Mouse (Mus musculus) heart, embryonic 10.5 days (tissue): ENCODE measurements at regions not wholly inside any gene's neighbourhood (a gene's known extent, or its start where the extent isn't known, plus 50 kb on each side); places are given as distances from the start of the nearest gene placed in this dataset.

Source experiments
- DNase-seq: peaks from one replicate; pipeline ENCODE4 v3.0.0-alpha.2; 2017; ENCODE audit warnings: low spot score
- H3K27ac ChIP-seq: fragments of 300-500 bp; sonication (generic); 2 replicates; pipeline ENCODE4 v1.5.1; 2016; ENCODE audit warnings: mild to moderate bottlenecking
- H3K27me3 ChIP-seq: fragments of 300-500 bp; sonication (generic); 2 replicates; pipeline ENCODE4 v1.6.1; 2016; ENCODE audit warnings: mild to moderate bottlenecking; ENCODE audit not compliant: poor library complexity, insufficient read depth, severe bottlenecking
- H3K36me3 ChIP-seq: fragments of 300-500 bp; sonication (generic); 2 replicates; pipeline ENCODE4 v1.6.1; 2016; ENCODE audit warnings: mild to moderate bottlenecking, moderate library complexity
- H3K4me1 ChIP-seq: fragments of 300-500 bp; sonication (generic); 2 replicates; pipeline ENCODE4 v1.6.1; 2016; ENCODE audit warnings: mild to moderate bottlenecking
- H3K4me3 ChIP-seq: fragments of 300-500 bp; sonication (generic); 2 replicates; pipeline ENCODE4 v1.5.1; 2016; ENCODE audit warnings: mild to moderate bottlenecking, moderate library complexity
- H3K9me3 ChIP-seq: fragments of 300-500 bp; sonication (generic); 2 replicates; pipeline ENCODE4 v1.6.1; 2016; ENCODE audit warnings: mild to moderate bottlenecking, moderate library complexity
- WGBS: fragments of 180-500 bp; shearing (Covaris S2); methylation state at CpG from one replicate; pipeline ENCODE4 v1.1.7; 2016; 5-methylcytosine and 5-hydroxymethylcytosine counted together

GRCm38 (mm10) chr4:45746451-45746850 is 52.4 kb upstream of the Aldh1b1 start:
- peaks cover 25% of the 10 kb centered on the region for H3K4me1 ChIP-seq
- no peak for DNase-seq
- H3K27me3 ChIP-seq: peaks cover 18% of the 10 kb centered on the region
- no peaks in the 10 kb centered on the region for H3K36me3 ChIP-seq
- no peak overlapping the region for H3K4me3 ChIP-seq
- 0 out of 2 replicates have a peak overlapping the region, but pooled peaks have one; percentile 25 for H3K27ac ChIP-seq
- no peaks in the 10 kb centered on the region for H3K9me3 ChIP-seq
- 85% methylated on average over 3 of the region's 3 CpGs for WGBS

- Histone ChIP-seq H3K9me3 (no peaks in the 10 kb centered on the region), H3K27me3 (peaks cover 23% of the 10 kb centered on the region), H3K4me1 (peaks cover 23% of the 10 kb centered on the region), H3K4me3 (no peak overlapping the region), H3K36me3 (no peaks in the 10 kb centered on the region), H3K27ac (peak overlapping the region; percentile 25; the same call in 1 of the 2 replicates)
- WGBS: 42% methylated on average over 9 of the region's 9 CpGs
- no peak for DNase-seq
Measured at GRCm38 (mm10) chr4:45745746-45746145, 53.1 kb upstream of the Aldh1b1 start.

- H3K27ac ChIP-seq: no peak overlapping the region
- 80% methylated on average over 4 of the region's 4 CpGs for WGBS
Measured at GRCm38 (mm10) chr4:45744849-45745407, 53.9 kb upstream of the Aldh1b1 start.

DNA sequence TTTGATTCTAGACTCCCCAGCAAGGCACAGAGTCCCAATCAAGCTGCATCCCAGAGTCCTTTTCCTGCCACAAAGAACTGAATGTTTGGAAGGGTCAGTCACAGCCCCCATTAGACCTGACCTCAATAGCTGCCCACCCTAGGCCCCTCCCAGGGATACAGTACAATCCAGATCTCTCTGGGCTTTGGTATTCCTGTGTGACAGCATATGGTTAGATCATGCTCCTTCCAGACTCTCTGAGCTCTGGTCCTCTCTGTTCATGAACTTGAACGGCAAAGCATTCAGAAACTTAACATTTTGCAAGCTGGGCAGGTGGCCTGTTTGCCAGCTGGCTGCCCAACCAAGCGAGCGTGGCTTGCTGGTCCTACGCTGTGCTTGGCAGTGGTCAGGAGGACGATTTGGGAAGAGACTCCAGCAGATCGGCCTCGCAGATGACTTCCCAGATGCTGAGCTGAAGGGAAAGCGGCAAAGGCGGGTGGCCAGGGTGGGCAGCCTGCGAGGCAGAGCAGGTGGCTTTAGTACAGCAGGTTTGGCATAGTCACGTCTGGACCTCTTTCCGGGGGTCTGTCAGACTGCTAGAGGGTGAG is 58.0 kb upstream of the Aldh1b1 start:
- H3K27me3 ChIP-seq: peaks cover 39% of the 10 kb centered on the region
- H3K36me3 ChIP-seq: no peaks in the 10 kb centered on the region
- no peaks in the 10 kb centered on the region for H3K9me3 ChIP-seq
- DNase-seq: no peak
- H3K4me3 ChIP-seq: no peak overlapping the region
- H3K4me1 ChIP-seq: peaks cover 10% of the 10 kb centered on the region
- no peak overlapping the region for H3K27ac ChIP-seq
- WGBS: 84% methylated on average over 12 of the region's 12 CpGs

More at GRCm38 (mm10) chr4:45744849-45745407, 53.9 kb upstream of the Aldh1b1 start:
- Histone ChIP-seq H3K9me3 (no peaks in the 10 kb centered on the region), H3K36me3 (no peaks in the 10 kb centered on the region), H3K4me3 (no peak overlapping the region), H3K4me1 (peaks cover 18% of the 10 kb centered on the region), H3K27me3 (peaks cover 19% of the 10 kb centered on the region)
- no peak for DNase-seq

DNA sequence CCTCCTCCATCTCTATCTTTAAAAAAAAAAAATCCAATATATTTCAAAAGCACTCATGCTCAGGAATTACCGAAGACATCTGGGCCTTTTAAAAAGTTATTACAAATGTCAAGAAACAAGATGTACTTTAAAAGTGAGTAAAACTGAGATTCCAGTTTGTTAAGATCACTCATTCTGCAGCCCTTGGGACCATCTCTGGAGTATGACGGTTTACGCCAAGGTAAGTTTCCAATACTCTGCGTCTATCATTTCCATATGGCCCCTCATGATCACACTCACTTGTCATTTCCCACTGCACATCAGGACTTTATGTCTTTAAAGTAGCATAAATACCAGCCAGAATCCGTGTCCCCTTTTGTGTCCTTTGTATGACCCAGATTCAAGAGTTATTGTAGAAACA is 58.5 kb upstream of the Aldh1b1 start:
- Histone ChIP-seq H3K9me3 (no peaks in the 10 kb centered on the region), H3K4me1 (peaks cover 9% of the 10 kb centered on the region; the same call in 1 of the 2 replicates), H3K27me3 (peaks cover 39% of the 10 kb centered on the region), H3K36me3 (no peaks in the 10 kb centered on the region), H3K27ac (no peak overlapping the region), H3K4me3 (no peak overlapping the region)
- DNase-seq: no peak
- WGBS: 83% methylated on average over 5 of the region's 5 CpGs

GRCm38 (mm10) chr4:45739696-45740095 is 59.1 kb upstream of the Aldh1b1 start:
- no peak for DNase-seq
- H3K27ac ChIP-seq: no peak overlapping the region
- H3K9me3 ChIP-seq: no peaks in the 10 kb centered on the region
- peaks cover 7% of the 10 kb centered on the region; the same call in 1 of the 2 replicates for H3K4me1 ChIP-seq
- no peaks in the 10 kb centered on the region for H3K36me3 ChIP-seq
- 72% methylated on average over 3 of the region's 3 CpGs for WGBS
- peaks cover 39% of the 10 kb centered on the region for H3K27me3 ChIP-seq
- no peak overlapping the region for H3K4me3 ChIP-seq

- Histone ChIP-seq H3K27me3 (peaks cover 39% of the 10 kb centered on the region), H3K36me3 (no peaks in the 10 kb centered on the region), H3K27ac (no peak overlapping the region), H3K9me3 (no peaks in the 10 kb centered on the region), H3K4me3 (no peak overlapping the region), H3K4me1 (peaks cover 7% of the 10 kb centered on the region; the same call in 1 of the 2 replicates)
- 66% methylated on average over 9 of the region's 9 CpGs for WGBS
- no peak for DNase-seq
Measured at GRCm38 (mm10) chr4:45739168-45739567, 59.7 kb upstream of the Aldh1b1 start.

GRCm38 (mm10) chr4:45738746-45739145 is 60.1 kb upstream of the Aldh1b1 start:
- peaks cover 39% of the 10 kb centered on the region for H3K27me3 ChIP-seq
- peaks cover 7% of the 10 kb centered on the region; the same call in 1 of the 2 replicates for H3K4me1 ChIP-seq
- 0 out of 2 replicates have a peak overlapping the region, but pooled peaks have one; percentile 17 for H3K27ac ChIP-seq
- no peaks in the 10 kb centered on the region for H3K9me3 ChIP-seq
- no peak overlapping the region for H3K4me3 ChIP-seq
- 55% methylated on average over 11 of the region's 11 CpGs for whole genome bisulfite sequencing
- no peak for DNase-seq
- no peaks in the 10 kb centered on the region for H3K36me3 ChIP-seq

DNA sequence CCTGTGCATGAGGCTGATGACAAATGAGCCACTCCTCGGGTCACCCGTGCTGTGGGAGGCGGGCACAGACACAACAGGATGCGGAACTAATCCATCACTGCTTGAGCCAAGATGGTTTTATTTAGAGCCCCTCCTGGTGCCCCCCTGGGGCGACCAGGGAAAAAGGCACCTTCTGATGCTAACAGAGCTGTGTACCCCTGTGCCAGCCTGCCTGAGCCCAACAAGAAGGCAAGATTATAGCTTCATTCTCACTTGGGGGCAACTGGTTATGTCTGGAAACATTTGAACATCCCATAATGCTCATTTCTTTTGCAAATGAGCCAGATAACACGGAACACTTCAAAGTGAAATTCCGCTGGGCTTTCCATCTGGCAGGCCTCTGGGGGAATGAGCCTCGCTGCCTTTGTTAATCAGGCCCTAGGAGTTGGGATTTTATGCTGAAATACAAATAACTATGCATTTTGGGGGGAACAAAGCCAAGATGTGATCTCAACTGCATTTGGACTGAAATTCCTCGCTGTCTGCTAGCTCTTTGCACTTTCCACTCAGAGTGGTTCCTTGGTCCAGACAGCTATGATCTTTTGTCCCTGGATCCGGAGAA is 62.5 kb upstream of the Aldh1b1 start:
- Histone ChIP-seq H3K4me1 (peaks cover 8% of the 10 kb centered on the region; the same call in 1 of the 2 replicates), H3K9me3 (no peaks in the 10 kb centered on the region), H3K4me3 (no peak overlapping the region), H3K36me3 (no peaks in the 10 kb centered on the region), H3K27me3 (peaks cover 27% of the 10 kb centered on the region), H3K27ac (no peak overlapping the region)
- no peak for DNase-seq
- WGBS: 55% methylated on average over 10 of the region's 10 CpGs

GRCm38 (mm10) chr4:45734011-45734410 is 64.8 kb upstream of the Aldh1b1 start:
- no peaks in the 10 kb centered on the region for H3K36me3 ChIP-seq
- peaks cover 11% of the 10 kb centered on the region; the same call in 1 of the 2 replicates for H3K27me3 ChIP-seq
- no peak overlapping the region for H3K4me3 ChIP-seq
- 92% methylated on average over 6 of the region's 6 CpGs for WGBS
- peaks cover 18% of the 10 kb centered on the region for H3K4me1 ChIP-seq
- no peak overlapping the region for H3K27ac ChIP-seq
- H3K9me3 ChIP-seq: no peaks in the 10 kb centered on the region
- no peak for DNase-seq

- 30% methylated on average over 14 of the region's 14 CpGs for WGBS
- DNase-seq: peak; percentile 80
- Histone ChIP-seq H3K27me3 (no peaks in the 10 kb centered on the region; the same call in 1 of the 2 replicates), H3K4me1 (peaks cover 23% of the 10 kb centered on the region), H3K9me3 (no peaks in the 10 kb centered on the region), H3K4me3 (no peak overlapping the region), H3K27ac (no peak overlapping the region), H3K36me3 (no peaks in the 10 kb centered on the region)
Measured at GRCm38 (mm10) chr4:45730862-45731831, 67.7 kb upstream of the Aldh1b1 start.

- 69% methylated on average over 4 of the region's 4 CpGs for WGBS
- H3K27me3 ChIP-seq: no peaks in the 10 kb centered on the region; the same call in 1 of the 2 replicates
Measured at GRCm38 (mm10) chr4:45729801-45730200, 69.0 kb upstream of the Aldh1b1 start.

More at GRCm38 (mm10) chr4:45729801-45730200, 69.0 kb upstream of the Aldh1b1 start:
- H3K4me3 ChIP-seq: no peak overlapping the region
- H3K9me3 ChIP-seq: no peaks in the 10 kb centered on the region
- H3K36me3 ChIP-seq: no peaks in the 10 kb centered on the region
- H3K27ac ChIP-seq: no peak overlapping the region
- H3K4me1 ChIP-seq: peaks cover 27% of the 10 kb centered on the region
- DNase-seq: no peak
